Mouse (Mus musculus) hindbrain, embryonic 16.5 days (tissue): ENCODE data around the gene Anapc1. TPM values are rescaled to one million over a fixed set of nuclear protein-coding genes. Genes with fewer than 3 reads are reported as not detected.

ENCODE experiments used
- ATAC-seq: fragments of 200-750 bp; cut with Nextera tagmentation; 2 replicates; pipeline ENCODE4 v1.8.0; 2017; ENCODE audit warnings: moderate TSS enrichment, moderate library complexity
- H3K27ac ChIP-seq: fragments of 300-500 bp; sonication (generic); 2 replicates; pipeline ENCODE4 v1.5.1; 2014; ENCODE audit warnings: low read depth, mild to moderate bottlenecking, control low read depth, low read length, moderate library complexity
- H3K27me3 ChIP-seq: fragments of 300-500 bp; sonication (generic); replicated peaks from 2 replicates; pipeline ENCODE4 v1.6.1; 2014; ENCODE audit warnings: low read length; ENCODE audit not compliant: control insufficient read depth, insufficient read depth
- H3K36me3 ChIP-seq: fragments of 300-500 bp; sonication (generic); 2 replicates; pipeline ENCODE4 v1.6.1; 2014; ENCODE audit warnings: mild to moderate bottlenecking, low read length, moderate library complexity, mixed read lengths; ENCODE audit not compliant: control insufficient read depth, insufficient read depth
- H3K4me1 ChIP-seq: fragments of 300-500 bp; sonication (generic); 2 replicates; pipeline ENCODE4 v1.6.1; 2014; ENCODE audit warnings: low read depth, low read length; ENCODE audit not compliant: control insufficient read depth, insufficient read depth
- H3K4me2 ChIP-seq: fragments of 300-500 bp; sonication (generic); 2 replicates; pipeline ENCODE4 v1.6.1; 2014; ENCODE audit warnings: mild to moderate bottlenecking, low read length, control low read depth, moderate library complexity
- H3K4me3 ChIP-seq: fragments of 300-500 bp; sonication (generic); 2 replicates; pipeline ENCODE4 v1.5.1; 2014; ENCODE audit warnings: mild to moderate bottlenecking, low read length, control low read depth, moderate library complexity
- H3K9ac ChIP-seq: fragments of 300-500 bp; sonication (generic); 2 replicates; pipeline ENCODE4 v1.6.1; 2014; ENCODE audit warnings: low read depth, mild to moderate bottlenecking, control low read depth, low read length, moderate library complexity
- H3K9me3 ChIP-seq: fragments of 300-500 bp; sonication (generic); 2 replicates; pipeline ENCODE4 v1.6.1; 2014; ENCODE audit warnings: mild to moderate bottlenecking, low read length, moderate library complexity; ENCODE audit not compliant: control insufficient read depth
- WGBS: fragments of 180-500 bp; shearing (Covaris S2); extraction: QIAGEN DNeasy Blood & Tissue Kit; methylation state at CpG from one replicate; pipeline ENCODE4 v1.1.7; 2014; 5-methylcytosine and 5-hydroxymethylcytosine counted together
- polyA plus RNA-seq: library from polyadenylated mRNA; unstranded; fragments of >200 nt; fragmentation: Nextera tagmentation; extraction: Ambion mirVana; gene quantifications from 2 replicates; pipeline ENCODE4 v1.2.1, GENCODE M21; 2015

The Anapc1 gene
- polyA plus RNA-seq: 36.6 and 40.7 TPM in 2 replicates

DNA sequence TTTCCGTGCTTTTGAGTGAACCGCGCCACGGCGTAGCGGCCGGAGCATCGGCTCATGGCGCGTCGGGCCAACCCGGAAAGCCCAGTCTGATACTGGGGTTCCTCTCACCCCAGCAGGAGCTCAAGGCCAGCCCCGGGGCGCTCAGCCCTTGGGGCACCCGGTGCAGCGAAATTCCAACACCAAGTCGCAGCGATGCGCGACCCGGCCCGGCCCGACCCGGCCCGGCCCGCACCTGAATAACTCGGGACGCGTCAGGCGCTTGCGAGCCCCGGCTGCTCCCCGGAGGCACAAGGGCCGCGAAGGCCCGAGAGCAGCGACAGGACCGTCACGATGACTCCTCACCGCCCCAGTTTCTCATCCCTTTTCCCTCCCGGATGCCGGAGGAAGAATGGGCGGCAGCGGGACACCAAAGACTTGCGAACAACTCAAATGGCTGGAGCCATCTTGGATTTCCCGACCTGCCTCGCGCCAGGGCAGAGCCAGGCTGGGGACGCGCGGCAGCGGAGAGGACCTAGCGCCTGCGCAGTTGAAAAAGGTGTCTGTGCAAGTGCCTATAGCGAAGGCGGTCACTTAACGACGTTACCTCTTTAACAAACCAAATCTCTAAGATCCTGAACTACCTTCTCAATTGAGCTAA lies at the start of gene Anapc1:
Gene Anapc1 (minus strand): TSS at position 471 of the 637 bp plus-strand sequence.
- peak; percentile 99 for ATAC-seq
- H3K9me3 ChIP-seq: no peaks in the 10 kb centered on the region
- peaks cover 17% of the 10 kb centered on the region for H3K4me1 ChIP-seq
- H3K27ac ChIP-seq: peak within 1 kb of the TSS; percentile 81
- peak within 1 kb of the TSS; percentile 70 for H3K4me2 ChIP-seq
- H3K27me3 ChIP-seq: no peaks in the 10 kb centered on the region
- H3K36me3 ChIP-seq: peaks cover 6% of the 10 kb centered on the region; the same call in 1 of the 2 replicates
- WGBS: under 1% methylated on average over 58 of the region's 58 CpGs
- peak within 1 kb of the TSS; percentile 98 for H3K9ac ChIP-seq
- H3K4me3 ChIP-seq: peak within 1 kb of the TSS; percentile 93

- no peak overlapping the region for H3K4me2 ChIP-seq
- H3K27me3 ChIP-seq: no peaks in the 10 kb centered on the region
- H3K4me1 ChIP-seq: no peaks in the 10 kb centered on the region
- H3K4me3 ChIP-seq: no peak overlapping the region
- WGBS: 53% methylated on average over 3 of the region's 3 CpGs
- ATAC-seq: no peak
- H3K27ac ChIP-seq: no peak overlapping the region
- H3K36me3 ChIP-seq: no peaks in the 10 kb centered on the region
- no peaks in the 10 kb centered on the region for H3K9me3 ChIP-seq
- H3K9ac ChIP-seq: no peak overlapping the region
Observed at GRCm38 (mm10) chr2:128735089-128735488, 47.9 kb upstream of the Anapc1 start.

DNA sequence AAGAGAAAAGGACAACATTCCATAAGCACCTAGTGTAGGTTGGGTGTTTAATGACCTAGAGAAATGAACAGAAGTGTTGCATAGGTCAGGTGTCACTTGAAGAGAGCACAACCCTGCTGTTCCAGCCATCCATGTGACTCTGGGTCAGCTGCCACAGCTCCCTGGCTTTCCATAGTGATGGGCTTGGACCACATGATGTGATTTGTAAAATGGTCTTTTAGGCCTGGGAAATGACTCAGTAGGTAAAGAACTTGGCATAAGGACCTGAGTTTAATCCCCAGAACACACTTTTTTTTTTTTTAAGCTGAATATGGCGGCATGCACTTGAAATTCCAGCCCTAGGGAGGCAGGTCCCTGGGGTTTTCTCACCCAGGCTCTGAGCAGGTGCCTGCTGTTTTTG lies 44.8 kb upstream of the Anapc1 start:
- ATAC-seq: no peak
- WGBS: 88% methylated on average over 1 of the region's 1 CpGs
- Histone ChIP-seq H3K9me3 (no peaks in the 10 kb centered on the region), H3K4me3 (no peak overlapping the region), H3K9ac (no peak overlapping the region), H3K4me2 (no peak overlapping the region), H3K27ac (no peak overlapping the region), H3K36me3 (no peaks in the 10 kb centered on the region), H3K4me1 (no peaks in the 10 kb centered on the region), H3K27me3 (no peaks in the 10 kb centered on the region)

- no peaks in the 10 kb centered on the region for H3K36me3 ChIP-seq
- ATAC-seq: no peak
- no peak overlapping the region for H3K9ac ChIP-seq
- no peak overlapping the region for H3K27ac ChIP-seq
- no peaks in the 10 kb centered on the region for H3K9me3 ChIP-seq
- no peak overlapping the region for H3K4me3 ChIP-seq
- WGBS: 80% methylated on average over 10 of the region's 10 CpGs
- no peaks in the 10 kb centered on the region for H3K27me3 ChIP-seq
- no peak overlapping the region for H3K4me2 ChIP-seq
- no peaks in the 10 kb centered on the region for H3K4me1 ChIP-seq
Observed at GRCm38 (mm10) chr2:128731514-128731913, 44.3 kb upstream of the Anapc1 start.

- no peak for ATAC-seq
- Histone ChIP-seq H3K27ac (no peak overlapping the region), H3K4me3 (no peak overlapping the region), H3K9me3 (no peaks in the 10 kb centered on the region), H3K4me1 (no peaks in the 10 kb centered on the region), H3K27me3 (no peaks in the 10 kb centered on the region), H3K9ac (no peak overlapping the region), H3K4me2 (no peak overlapping the region), H3K36me3 (no peaks in the 10 kb centered on the region)
- 71% methylated on average over 7 of the region's 7 CpGs for WGBS
Observed at GRCm38 (mm10) chr2:128729141-128729540, 42.0 kb upstream of the Anapc1 start.

GRCm38 (mm10) chr2:128728066-128728465 lies 40.9 kb upstream of the Anapc1 start:
- Histone ChIP-seq H3K4me2 (no peak overlapping the region), H3K4me1 (no peaks in the 10 kb centered on the region), H3K9ac (no peak overlapping the region), H3K27ac (no peak overlapping the region), H3K36me3 (no peaks in the 10 kb centered on the region), H3K4me3 (no peak overlapping the region), H3K9me3 (no peaks in the 10 kb centered on the region), H3K27me3 (no peaks in the 10 kb centered on the region)
- no peak for ATAC-seq
- WGBS: 71% methylated on average over 4 of the region's 4 CpGs

DNA sequence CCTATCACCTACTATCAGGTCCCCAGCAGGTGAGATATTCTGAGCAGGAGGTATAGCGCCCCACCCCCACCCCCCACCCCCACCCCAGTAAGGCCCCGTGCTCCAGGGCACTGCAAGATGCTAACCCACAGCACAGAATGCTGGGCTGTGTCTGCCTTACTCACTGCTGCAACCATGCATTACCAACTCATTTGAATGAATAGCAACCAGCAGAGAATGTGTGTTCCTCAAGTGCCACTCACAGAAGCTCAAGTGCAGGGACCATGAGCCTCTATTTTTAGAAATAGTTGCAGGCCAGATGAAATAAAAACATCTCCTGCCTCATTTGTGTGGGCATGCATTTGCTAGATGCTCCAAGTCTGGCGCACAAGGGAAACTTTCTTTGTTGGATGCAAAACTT lies 40.4 kb upstream of the Anapc1 start:
- Histone ChIP-seq H3K9me3 (no peaks in the 10 kb centered on the region), H3K36me3 (no peaks in the 10 kb centered on the region), H3K27me3 (no peaks in the 10 kb centered on the region), H3K4me3 (no peak overlapping the region), H3K9ac (no peak overlapping the region), H3K4me2 (no peak overlapping the region), H3K27ac (no peak overlapping the region), H3K4me1 (no peaks in the 10 kb centered on the region)
- ATAC-seq: no peak
- 57% methylated on average over 3 of the region's 3 CpGs for WGBS

DNA sequence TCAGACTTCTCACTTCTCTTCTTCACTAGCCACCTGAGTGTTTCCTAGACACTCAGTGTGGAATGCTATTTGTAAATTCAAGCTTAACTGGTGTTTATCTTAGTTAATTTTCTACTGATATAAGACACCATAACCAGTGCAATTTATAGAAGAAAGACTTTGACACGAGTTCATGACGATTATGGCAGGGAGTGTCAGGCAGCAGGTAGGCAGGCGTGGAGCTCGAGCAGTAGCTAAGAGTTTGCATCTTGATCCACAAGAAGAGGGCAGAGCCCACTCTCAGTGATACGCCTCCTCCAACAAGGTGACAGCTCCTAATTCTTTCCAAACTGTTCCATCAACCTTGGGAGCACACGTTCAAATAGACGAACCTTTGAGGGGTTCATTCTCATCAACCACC lies 39.4 kb upstream of the Anapc1 start:
- 92% methylated on average over 7 of the region's 7 CpGs for WGBS
- no peaks in the 10 kb centered on the region for H3K9me3 ChIP-seq
- H3K27ac ChIP-seq: no peak overlapping the region
- no peaks in the 10 kb centered on the region for H3K4me1 ChIP-seq
- H3K4me3 ChIP-seq: no peak overlapping the region
- no peaks in the 10 kb centered on the region for H3K36me3 ChIP-seq
- no peak overlapping the region for H3K9ac ChIP-seq
- no peak overlapping the region for H3K4me2 ChIP-seq
- no peaks in the 10 kb centered on the region for H3K27me3 ChIP-seq
- no peak for ATAC-seq

GRCm38 (mm10) chr2:128726067-128726466 lies 38.9 kb upstream of the Anapc1 start:
- WGBS: 89% methylated on average over 5 of the region's 5 CpGs
- Histone ChIP-seq H3K27ac (no peak overlapping the region), H3K4me1 (no peaks in the 10 kb centered on the region), H3K4me2 (no peak overlapping the region), H3K36me3 (no peaks in the 10 kb centered on the region), H3K9me3 (no peaks in the 10 kb centered on the region), H3K9ac (no peak overlapping the region), H3K4me3 (no peak overlapping the region), H3K27me3 (no peaks in the 10 kb centered on the region)
- no peak for ATAC-seq
